Mouse (Mus musculus) T-helper 1 cell (primary cell): ENCODE results near the gene Kat6b.

Experiments
- in situ Hi-C: fragments of 300-600 bp; cut with MboI, MseI; formaldehyde crosslinking; loops from one replicate; pipeline ENCODE4 v1.15.1; 2025; ENCODE audit warnings: high pct_unique_total_duplicates

Kat6b gene

GRCm38 (mm10) chr14:21590205-21590604 is 109.0 kb downstream of the Kat6b start:
- in situ Hi-C loops, result loop anchor here (10.0 kb wide), 1 partner anchor 555 kb away; no protein-coding TSS in a partner anchor

- in situ Hi-C loops, result loop anchor here (10.0 kb wide), 1 partner anchor 553 kb away; no protein-coding TSS in a partner anchor
These were observed 110.9 kb downstream of the Kat6b start for GRCm38 (mm10) chr14:21592152-21592551.

- in situ Hi-C loops, result loop anchor here (10.0 kb wide), 1 partner anchor 552 kb away; no protein-coding TSS in a partner anchor
These were observed 111.9 kb downstream of the Kat6b start for GRCm38 (mm10) chr14:21592985-21593750.

GRCm38 (mm10) chr14:21599446-21600173 is 118.4 kb downstream of the Kat6b start:
- in situ Hi-C loops, result loop anchor here (10.0 kb wide), 1 partner anchor 545 kb away; no protein-coding TSS in a partner anchor

GRCm38 (mm10) chr14:21600174-21600566 is 118.9 kb downstream of the Kat6b start:
- in situ Hi-C loops, result no loop called here

GRCm38 (mm10) chr14:21600628-21601027 is 119.4 kb downstream of the Kat6b start:
- in situ Hi-C loops, result no loop called here

GRCm38 (mm10) chr14:21602166-21602565 is 120.9 kb downstream of the Kat6b start:
- in situ Hi-C loops, result no loop called here

- in situ Hi-C loops, result no loop called here
These were observed 121.7 kb downstream of the Kat6b start for GRCm38 (mm10) chr14:21602937-21603336.

- in situ Hi-C loops, result no loop called here
These were observed 126.5 kb downstream of the Kat6b start for GRCm38 (mm10) chr14:21607686-21608085.

- in situ Hi-C loops, result no loop called here
These were observed 127.7 kb downstream of the Kat6b start for GRCm38 (mm10) chr14:21608886-21609285.

GRCm38 (mm10) chr14:21610224-21610623 is 129.0 kb downstream of the Kat6b start:
- in situ Hi-C loops, result no loop called here

- in situ Hi-C loops, result no loop called here
These were observed 131.8 kb downstream of the Kat6b start for GRCm38 (mm10) chr14:21613031-21613430.

GRCm38 (mm10) chr14:21614103-21614502 is 132.9 kb downstream of the Kat6b start:
- in situ Hi-C loops, result no loop called here

- in situ Hi-C loops, result no loop called here
These were observed 134.6 kb downstream of the Kat6b start for GRCm38 (mm10) chr14:21615853-21616252.

GRCm38 (mm10) chr14:21617221-21617980 is 136.2 kb downstream of the Kat6b start:
- in situ Hi-C loops, result no loop called here

GRCm38 (mm10) chr14:21619951-21620350 is 138.7 kb downstream of the Kat6b start:
- in situ Hi-C loops, result no loop called here

GRCm38 (mm10) chr14:21625946-21626345 is 144.7 kb downstream of the Kat6b start:
- in situ Hi-C loops, result no loop called here

GRCm38 (mm10) chr14:21631665-21632200 is 150.5 kb downstream of the Kat6b start:
- in situ Hi-C loops, result no loop called here

- in situ Hi-C loops, result no loop called here
These were observed 155.3 kb downstream of the Kat6b start for GRCm38 (mm10) chr14:21636548-21636947.

GRCm38 (mm10) chr14:21640806-21641435 is 159.7 kb downstream of the Kat6b start:
- in situ Hi-C loops, result no loop called here

GRCm38 (mm10) chr14:21653813-21654212 is 172.6 kb downstream of the Kat6b start:
- in situ Hi-C loops, result loop anchor here (25.0 kb wide), 1 partner anchor 517 kb away; no protein-coding TSS in a partner anchor
